Mouse (Mus musculus) liver, postnatal 0 days (tissue): ENCODE data around the gene Pde1b. TPM values are rescaled to one million over a fixed set of nuclear protein-coding genes. Genes with fewer than 3 reads are reported as not detected.

Experiments used
- ATAC-seq: fragments of 200-750 bp; cut with Nextera tagmentation; 2 replicates; pipeline ENCODE4 v1.8.0; 2017; ENCODE audit warnings: mild to moderate bottlenecking, moderate library complexity
- DNase-seq: peaks from one replicate; pipeline ENCODE4 v3.0.0-alpha.2; 2016
- H3K27ac ChIP-seq: fragments of 300-500 bp; sonication (generic); 2 replicates; pipeline ENCODE4 v1.5.1; 2014; ENCODE audit warnings: antibody characterized with exemption, moderate library complexity, mild to moderate bottlenecking, low read depth
- H3K27me3 ChIP-seq: fragments of 300-500 bp; sonication (generic); 2 replicates; pipeline ENCODE4 v1.6.1; 2014; ENCODE audit warnings: low read length, control low read depth, mixed read lengths; ENCODE audit not compliant: insufficient read depth
- H3K36me3 ChIP-seq: fragments of 300-500 bp; sonication (generic); replicated peaks from 2 replicates; pipeline ENCODE4 v1.6.1; 2014; ENCODE audit warnings: mild to moderate bottlenecking, control low read depth, low read length, moderate library complexity, mixed read lengths; ENCODE audit not compliant: insufficient read depth
- H3K4me1 ChIP-seq: fragments of 300-500 bp; sonication (generic); 2 replicates; pipeline ENCODE4 v1.6.1; 2014; ENCODE audit warnings: antibody characterized with exemption, mild to moderate bottlenecking, control low read depth; ENCODE audit not compliant: insufficient read depth
- H3K4me2 ChIP-seq: fragments of 300-500 bp; sonication (generic); 2 replicates; pipeline ENCODE4 v1.6.1; 2014; ENCODE audit warnings: low read depth, mild to moderate bottlenecking, low read length, moderate library complexity, mixed read lengths
- H3K4me3 ChIP-seq: fragments of 300-500 bp; sonication (generic); 2 replicates; pipeline ENCODE4 v1.5.1; 2014; ENCODE audit warnings: low read depth, low read length
- H3K9ac ChIP-seq: fragments of 300-500 bp; sonication (generic); replicated peaks from 2 replicates; pipeline ENCODE4 v1.6.1; 2014; ENCODE audit warnings: mild to moderate bottlenecking, moderate library complexity
- H3K9me3 ChIP-seq: fragments of 300-500 bp; sonication (generic); 2 replicates; pipeline ENCODE4 v1.6.1; 2016; ENCODE audit warnings: mild to moderate bottlenecking, control low read depth, low read length, mixed read lengths
- CTCF ChIP-seq: sonication (generic); IDR thresholded peaks from 2 replicates; pipeline ENCODE4 v1.5.1; 2016; ENCODE audit warnings: antibody characterized with exemption, low read depth
- EP300 ChIP-seq: IDR thresholded peaks from 2 replicates; pipeline ENCODE4 v1.6.1; 2016; ENCODE audit warnings: antibody characterized with exemption, low read depth, mild to moderate bottlenecking
- WGBS: fragments of 180-500 bp; shearing (Covaris S2); extraction: QIAGEN DNeasy Blood & Tissue Kit; methylation state at CpG from one replicate; pipeline ENCODE4 v1.1.7; 2014; ENCODE audit not compliant: insufficient replicate concordance; 5-methylcytosine and 5-hydroxymethylcytosine counted together
- polyA plus RNA-seq: library from polyadenylated mRNA; unstranded; fragments of >200 nt; fragmentation: Nextera tagmentation; extraction: Ambion mirVana; gene quantifications from 2 replicates; pipeline ENCODE4 v1.2.1, GENCODE M21; 2015

The Pde1b gene
- polyA plus RNA-seq, 1 experiment from 2014 or later, result 0.62 TPM

DNA sequence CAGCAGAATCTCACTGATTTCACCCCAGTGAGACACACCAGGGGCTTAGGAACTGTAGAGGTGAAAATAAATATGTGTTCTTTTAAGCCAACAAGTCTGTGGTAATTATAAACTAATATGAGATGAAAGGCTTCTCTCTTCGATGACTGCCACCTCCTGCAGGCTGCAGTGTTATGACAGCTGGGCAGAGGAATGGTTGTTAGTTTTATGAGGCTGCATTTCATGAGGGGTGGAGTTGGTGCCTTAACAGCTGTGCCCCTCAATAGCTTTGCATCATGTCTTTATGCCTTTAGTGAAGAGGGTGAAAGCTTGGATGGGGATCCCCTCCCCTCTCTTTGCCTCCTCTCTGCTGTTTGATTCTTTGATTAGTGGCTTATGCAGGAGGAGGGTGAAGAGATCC is 48.2 kb downstream of the Pde1b start:
- no peaks in the 10 kb centered on the region; the same call in 1 of the 2 replicates for H3K27me3 ChIP-seq
- H3K27ac ChIP-seq, result no peak overlapping the region
- no peaks in the 10 kb centered on the region for H3K4me1 ChIP-seq
- H3K9me3 ChIP-seq, result no peaks in the 10 kb centered on the region
- no peak for TF ChIP-seq EP300
- no peak for TF ChIP-seq CTCF
- no peaks in the 10 kb centered on the region for H3K36me3 ChIP-seq
- DNase-seq, result no peak
- no peak for ATAC-seq
- no peak overlapping the region for H3K4me2 ChIP-seq
- 20% methylated on average over 1 of the region's 1 CpGs for WGBS
- no peak overlapping the region for H3K9ac ChIP-seq
- H3K4me3 ChIP-seq, result no peak overlapping the region

DNA sequence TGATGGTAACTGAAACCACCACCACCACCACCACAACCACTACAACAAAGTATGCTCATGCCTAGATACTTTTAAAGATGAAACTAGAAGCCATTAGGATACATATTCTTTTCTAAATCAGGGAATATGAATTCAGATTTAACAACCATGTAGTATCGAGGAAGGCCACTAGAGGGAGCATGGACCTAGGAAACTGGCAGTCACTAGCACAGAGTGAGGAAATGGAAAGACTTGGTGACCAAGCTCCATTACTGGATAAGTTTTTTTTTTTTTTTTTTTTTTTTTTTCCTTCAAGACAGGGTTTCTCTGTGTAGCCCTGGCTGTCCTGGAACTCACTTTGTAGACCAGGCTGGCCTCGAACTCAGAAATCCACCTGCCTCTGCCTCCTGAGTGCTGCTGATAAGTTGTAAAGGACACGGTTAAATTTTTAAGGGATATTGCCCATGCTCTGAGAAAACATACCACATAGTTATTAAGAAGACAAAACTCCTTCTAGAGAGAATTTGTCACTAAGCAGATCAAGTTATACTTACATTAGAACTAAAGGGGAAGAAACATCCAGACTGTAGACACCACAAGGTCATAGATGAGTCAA is 49.4 kb downstream of the Pde1b start:
- H3K9me3 ChIP-seq, result no peaks in the 10 kb centered on the region
- DNase-seq (peak; percentile 39), ATAC-seq (no peak)
- H3K27ac ChIP-seq, result no peak overlapping the region
- H3K4me3 ChIP-seq, result no peak overlapping the region
- no peak overlapping the region for H3K4me2 ChIP-seq
- H3K4me1 ChIP-seq, result no peaks in the 10 kb centered on the region
- no peak overlapping the region for H3K9ac ChIP-seq
- 41% methylated on average over 3 of the region's 3 CpGs for WGBS
- H3K36me3 ChIP-seq, result no peaks in the 10 kb centered on the region
- peak; percentile 84 for TF ChIP-seq CTCF
- TF ChIP-seq EP300, result no peak
- H3K27me3 ChIP-seq, result no peaks in the 10 kb centered on the region; the same call in 1 of the 2 replicates

DNA sequence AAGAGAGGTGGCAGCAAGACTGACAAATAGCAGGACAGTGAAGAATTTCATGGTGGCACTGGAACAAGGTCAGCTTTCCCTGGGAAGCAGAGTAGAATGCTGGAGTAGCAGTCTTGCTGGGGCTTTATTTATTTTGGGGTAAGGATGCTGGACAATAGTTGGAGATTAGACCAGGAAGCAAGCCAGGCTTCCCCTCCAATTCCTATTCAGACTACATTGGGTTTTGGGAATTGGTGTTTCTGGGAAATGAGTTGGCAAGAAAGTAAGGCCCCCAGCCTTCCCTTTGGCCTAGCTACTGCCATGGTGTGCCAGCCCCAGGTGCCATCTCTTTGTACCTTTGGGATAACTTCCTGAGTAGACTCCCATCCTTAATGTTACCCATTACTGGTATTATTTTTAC is 62.1 kb downstream of the Pde1b start, which contains the start of gene Glycam1:
TSS of gene Glycam1 (minus strand) at position 101 of the 400 bp plus-strand sequence.
- no peak within 1 kb of the TSS for H3K9ac ChIP-seq

More for the DNA sequence above, 62.1 kb downstream of the Pde1b start, which contains the start of gene Glycam1:
- ATAC-seq (no peak), DNase-seq (no peak)
- Histone ChIP-seq H3K4me1 (no peaks in the 10 kb centered on the region), H3K9me3 (no peaks in the 10 kb centered on the region), H3K27ac (no peak within 1 kb of the TSS), H3K27me3 (no peaks in the 10 kb centered on the region), H3K4me3 (no peak within 1 kb of the TSS), H3K36me3 (no peaks in the 10 kb centered on the region), H3K4me2 (no peak within 1 kb of the TSS)
- TF ChIP-seq CTCF, result no peak

Other genes starting within 250 kb of the Pde1b start
- 85.8 and 89.1 TPM in 2 replicates for gene Nfe2, start 244.6 kb upstream of the Pde1b start, polyA plus RNA-seq
- gene Copz1, start 230.3 kb upstream of the Pde1b start, polyA plus RNA-seq, result 110 and 121 TPM in 2 replicates
- gene Gpr84, start 192.4 kb upstream of the Pde1b start, polyA plus RNA-seq, result 1.1 and 1.8 TPM in 2 replicates
- 10.1 TPM in 2 replicates for gene Zfp385a, start 162.9 kb upstream of the Pde1b start, polyA plus RNA-seq
- 15.6 and 16.0 TPM in 2 replicates for gene Itga5, start 136.3 kb upstream of the Pde1b start, polyA plus RNA-seq
- not detected in 2 replicates for gene Gtsf1, start 72.6 kb upstream of the Pde1b start, polyA plus RNA-seq
- not detected in 2 replicates for gene Gtsf2, start 54.6 kb upstream of the Pde1b start, polyA plus RNA-seq
- 6.0 and 6.8 TPM in 2 replicates for gene Nckap1l, start 49.2 kb upstream of the Pde1b start, polyA plus RNA-seq
- gene Ppp1r1a, start 35.0 kb downstream of the Pde1b start, polyA plus RNA-seq, result 3.5 and 4.4 TPM in 2 replicates
- gene Glycam1, start 62.0 kb downstream of the Pde1b start, polyA plus RNA-seq, result not detected in 2 replicates